Mouse (Mus musculus): ENCODE measurements at regions not wholly inside any gene's neighbourhood (a gene's known extent, or its start where the extent isn't known, plus 50 kb on each side); places are given as distances from the start of the nearest gene placed in this dataset.

DNA sequence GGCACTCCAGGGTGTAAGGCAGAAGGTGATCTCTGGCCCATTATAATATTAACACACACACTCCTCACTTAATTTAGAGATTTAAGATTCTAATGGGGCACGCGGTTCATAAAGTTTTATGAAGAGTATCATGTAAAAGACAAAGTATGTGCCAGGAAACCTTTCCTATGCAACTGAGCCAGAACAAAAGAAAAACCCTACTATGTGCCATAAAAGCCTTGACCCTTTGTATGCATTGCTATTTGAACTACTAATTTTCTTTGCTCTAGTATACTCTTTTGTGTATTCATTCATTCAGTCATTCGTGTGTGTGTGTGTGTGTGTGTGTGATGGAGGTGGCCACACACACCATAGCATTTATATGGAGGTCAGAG is 446.2 kb downstream of the Ptpru start:
- Histone ChIP-seq H3K4me2 (ENCODE audit: low read length) (no peak overlapping the region), H3K9me3 (ENCODE audit: control insufficient read depth, low read length) (no peaks in the 10 kb centered on the region), H3K36me3 (ENCODE audit: control insufficient read depth, insufficient read depth) (no peaks in the 10 kb centered on the region), H3K4me1 (replicated peaks; ENCODE audit: control insufficient read depth, insufficient read depth, low read length) (no peaks in the 10 kb centered on the region), H3K27ac (ENCODE audit: low read length) (no peak overlapping the region), H3K27me3 (replicated peaks; ENCODE audit: control insufficient read depth, insufficient read depth, low read length) (no peaks in the 10 kb centered on the region), H3K4me3 (replicated peaks; ENCODE audit: low read length) (no peak overlapping the region), H3K9ac (replicated peaks; ENCODE audit: low read depth, low read length) (no peak overlapping the region)
- 85% methylated on average over 3 of the region's 3 CpGs for WGBS
- no peak for ATAC-seq

DNA sequence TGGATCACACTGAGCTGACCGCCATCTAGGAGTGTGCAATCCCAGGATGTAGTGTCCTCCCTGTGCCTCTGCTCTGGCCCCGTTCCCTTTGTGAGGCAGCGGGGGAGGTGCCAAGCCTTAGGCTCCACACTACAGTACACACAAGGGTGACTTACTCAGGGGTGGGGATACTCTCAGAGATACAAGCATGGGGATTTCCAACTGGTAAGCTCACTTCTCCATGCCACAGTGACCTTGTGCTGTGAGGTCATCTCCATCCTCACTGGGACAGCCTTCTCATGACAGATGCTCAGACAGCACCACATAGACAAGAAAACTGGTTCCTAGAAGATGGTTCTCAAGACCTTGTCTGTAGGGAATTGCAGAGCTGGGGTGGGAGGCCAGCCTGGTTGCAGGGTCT is 445.6 kb downstream of the Ptpru start:
- Histone ChIP-seq H3K27ac (ENCODE audit: low read length) (no peak overlapping the region), H3K36me3 (ENCODE audit: control insufficient read depth, insufficient read depth) (no peaks in the 10 kb centered on the region), H3K9me3 (ENCODE audit: control insufficient read depth, low read length) (no peaks in the 10 kb centered on the region), H3K4me2 (ENCODE audit: low read length) (no peak overlapping the region), H3K4me3 (replicated peaks; ENCODE audit: low read length) (no peak overlapping the region), H3K27me3 (replicated peaks; ENCODE audit: control insufficient read depth, insufficient read depth, low read length) (no peaks in the 10 kb centered on the region), H3K4me1 (replicated peaks; ENCODE audit: control insufficient read depth, insufficient read depth, low read length) (no peaks in the 10 kb centered on the region), H3K9ac (replicated peaks; ENCODE audit: low read depth, low read length) (no peak overlapping the region)
- WGBS = 84% methylated on average over 3 of the region's 3 CpGs
- ATAC-seq = no peak

DNA sequence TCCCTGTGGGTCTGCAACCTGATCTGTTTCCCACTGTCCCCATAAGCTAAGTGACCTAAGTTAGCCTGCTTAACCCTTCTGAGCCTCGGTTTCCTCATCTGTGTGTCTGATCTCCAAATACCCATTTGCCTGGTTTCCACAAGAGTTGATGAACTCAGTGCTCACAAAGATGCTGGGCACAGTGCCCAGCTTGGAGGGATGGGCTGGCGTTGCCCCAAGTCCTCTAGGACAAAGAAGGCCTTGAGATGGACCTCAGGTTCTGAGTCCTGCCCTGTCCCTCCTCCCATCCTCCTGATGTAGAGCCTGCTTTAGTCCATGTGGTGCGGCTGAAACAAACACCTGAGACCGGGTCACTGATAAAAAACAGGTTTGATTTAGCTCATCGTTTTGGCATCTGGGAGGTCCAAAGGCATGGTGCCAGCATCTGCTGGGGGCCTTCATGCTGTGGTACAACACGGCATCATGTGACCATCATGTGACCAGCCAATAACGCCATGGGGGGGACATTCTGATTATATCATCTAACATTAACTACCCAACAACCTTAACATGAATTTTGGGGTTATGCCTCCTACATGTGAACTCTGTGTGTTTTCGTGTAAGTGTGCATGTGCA is 441.8 kb downstream of the Ptpru start:
- ATAC-seq = no peak
- 78% methylated on average over 8 of the region's 8 CpGs for WGBS
- H3K9me3 ChIP-seq (ENCODE audit: control insufficient read depth, low read length) = no peaks in the 10 kb centered on the region
- no peaks in the 10 kb centered on the region for H3K4me1 ChIP-seq (replicated peaks; ENCODE audit: control insufficient read depth, insufficient read depth, low read length)
- H3K4me2 ChIP-seq (ENCODE audit: low read length) = no peak overlapping the region
- no peak overlapping the region for H3K27ac ChIP-seq (ENCODE audit: low read length)
- H3K4me3 ChIP-seq (replicated peaks; ENCODE audit: low read length) = no peak overlapping the region
- H3K9ac ChIP-seq (replicated peaks; ENCODE audit: low read depth, low read length) = no peak overlapping the region
- H3K27me3 ChIP-seq (replicated peaks; ENCODE audit: control insufficient read depth, insufficient read depth, low read length) = no peaks in the 10 kb centered on the region
- no peaks in the 10 kb centered on the region for H3K36me3 ChIP-seq (ENCODE audit: control insufficient read depth, insufficient read depth)

DNA sequence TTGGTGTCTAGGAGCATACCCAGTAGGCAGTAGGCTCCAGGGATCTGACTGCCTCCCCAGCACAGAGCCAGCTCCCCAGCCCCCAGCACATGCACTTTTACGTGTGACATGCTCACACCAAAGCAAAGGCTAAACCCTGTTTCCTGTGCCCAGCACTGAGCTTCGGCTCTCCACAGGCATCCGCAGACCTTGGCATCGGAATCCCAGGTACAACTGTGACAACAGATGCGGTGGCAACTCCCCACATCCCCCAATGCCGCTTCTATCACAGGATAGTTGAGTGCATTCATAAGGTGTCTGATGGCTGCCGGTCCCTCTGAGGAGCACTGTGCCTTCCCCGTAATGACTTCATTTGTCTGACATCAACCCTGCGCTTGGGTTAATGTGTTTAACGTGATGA is 440.9 kb downstream of the Ptpru start:
- Histone ChIP-seq H3K4me3 (replicated peaks; ENCODE audit: low read length) (no peak overlapping the region), H3K4me1 (replicated peaks; ENCODE audit: control insufficient read depth, insufficient read depth, low read length) (no peaks in the 10 kb centered on the region), H3K27ac (ENCODE audit: low read length) (no peak overlapping the region), H3K9me3 (ENCODE audit: control insufficient read depth, low read length) (no peaks in the 10 kb centered on the region), H3K9ac (replicated peaks; ENCODE audit: low read depth, low read length) (no peak overlapping the region), H3K4me2 (ENCODE audit: low read length) (no peak overlapping the region), H3K27me3 (replicated peaks; ENCODE audit: control insufficient read depth, insufficient read depth, low read length) (no peaks in the 10 kb centered on the region), H3K36me3 (ENCODE audit: control insufficient read depth, insufficient read depth) (no peaks in the 10 kb centered on the region)
- WGBS = 84% methylated on average over 10 of the region's 10 CpGs
- no peak for ATAC-seq

DNA sequence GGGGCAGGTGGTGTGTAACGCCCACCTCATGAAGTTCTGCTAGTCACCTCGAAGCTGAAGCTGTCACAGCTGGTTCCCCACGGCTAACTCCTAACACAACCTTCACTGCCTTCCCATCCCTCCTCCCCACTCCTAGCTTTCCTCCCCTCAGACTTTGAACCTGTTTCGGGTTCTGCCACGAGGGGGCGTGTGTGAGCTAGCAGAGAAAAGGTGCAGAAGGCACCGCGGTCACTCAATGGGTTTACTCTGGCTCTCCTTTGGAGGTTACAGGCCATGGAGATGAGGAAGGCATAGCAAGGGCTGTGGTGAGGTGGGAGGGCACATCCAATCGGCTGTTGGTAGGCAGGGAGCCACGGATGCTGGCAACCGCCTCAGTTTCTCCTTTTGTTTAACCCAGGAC is 437.3 kb downstream of the Ptpru start:
- 22% methylated on average over 11 of the region's 11 CpGs for WGBS
- H3K9me3 ChIP-seq (ENCODE audit: control insufficient read depth, low read length) = no peaks in the 10 kb centered on the region
- no peaks in the 10 kb centered on the region for H3K27me3 ChIP-seq (replicated peaks; ENCODE audit: control insufficient read depth, insufficient read depth, low read length)
- H3K36me3 ChIP-seq (ENCODE audit: control insufficient read depth, insufficient read depth) = no peaks in the 10 kb centered on the region
- no peak overlapping the region for H3K27ac ChIP-seq (ENCODE audit: low read length)
- H3K4me3 ChIP-seq (replicated peaks; ENCODE audit: low read length) = no peak overlapping the region
- no peak overlapping the region for H3K9ac ChIP-seq (replicated peaks; ENCODE audit: low read depth, low read length)
- peaks cover 7% of the 10 kb centered on the region for H3K4me1 ChIP-seq (replicated peaks; ENCODE audit: control insufficient read depth, insufficient read depth, low read length)
- no peak overlapping the region for H3K4me2 ChIP-seq (ENCODE audit: low read length)
- ATAC-seq = no peak

DNA sequence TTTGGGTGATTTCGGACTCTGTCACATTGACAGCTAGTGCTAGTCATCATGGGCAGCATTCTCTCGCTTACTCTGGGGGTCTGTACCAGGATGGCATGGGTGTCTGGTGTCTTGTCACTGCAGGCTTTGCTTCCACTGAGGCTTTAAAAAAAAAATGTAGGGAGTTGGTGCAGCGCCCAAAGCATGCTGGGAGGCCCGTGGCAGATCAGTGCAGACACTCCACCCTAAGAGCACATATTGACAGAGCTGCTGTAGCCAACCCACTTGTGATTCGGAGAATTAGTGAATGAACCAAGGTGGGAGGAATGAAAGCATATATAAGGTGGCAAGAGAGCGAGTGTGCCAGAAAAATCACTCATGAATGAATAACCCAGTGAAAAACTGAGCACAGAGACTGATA is 436.8 kb downstream of the Ptpru start:
- H3K36me3 ChIP-seq (ENCODE audit: control insufficient read depth, insufficient read depth) = no peaks in the 10 kb centered on the region
- no peak overlapping the region for H3K4me2 ChIP-seq (ENCODE audit: low read length)
- H3K9ac ChIP-seq (replicated peaks; ENCODE audit: low read depth, low read length) = no peak overlapping the region
- no peak for ATAC-seq
- H3K4me3 ChIP-seq (replicated peaks; ENCODE audit: low read length) = no peak overlapping the region
- H3K9me3 ChIP-seq (ENCODE audit: control insufficient read depth, low read length) = no peaks in the 10 kb centered on the region
- WGBS = 83% methylated on average over 6 of the region's 6 CpGs
- no peaks in the 10 kb centered on the region for H3K27me3 ChIP-seq (replicated peaks; ENCODE audit: control insufficient read depth, insufficient read depth, low read length)
- no peak overlapping the region for H3K27ac ChIP-seq (ENCODE audit: low read length)
- H3K4me1 ChIP-seq (replicated peaks; ENCODE audit: control insufficient read depth, insufficient read depth, low read length) = peaks cover 12% of the 10 kb centered on the region

DNA sequence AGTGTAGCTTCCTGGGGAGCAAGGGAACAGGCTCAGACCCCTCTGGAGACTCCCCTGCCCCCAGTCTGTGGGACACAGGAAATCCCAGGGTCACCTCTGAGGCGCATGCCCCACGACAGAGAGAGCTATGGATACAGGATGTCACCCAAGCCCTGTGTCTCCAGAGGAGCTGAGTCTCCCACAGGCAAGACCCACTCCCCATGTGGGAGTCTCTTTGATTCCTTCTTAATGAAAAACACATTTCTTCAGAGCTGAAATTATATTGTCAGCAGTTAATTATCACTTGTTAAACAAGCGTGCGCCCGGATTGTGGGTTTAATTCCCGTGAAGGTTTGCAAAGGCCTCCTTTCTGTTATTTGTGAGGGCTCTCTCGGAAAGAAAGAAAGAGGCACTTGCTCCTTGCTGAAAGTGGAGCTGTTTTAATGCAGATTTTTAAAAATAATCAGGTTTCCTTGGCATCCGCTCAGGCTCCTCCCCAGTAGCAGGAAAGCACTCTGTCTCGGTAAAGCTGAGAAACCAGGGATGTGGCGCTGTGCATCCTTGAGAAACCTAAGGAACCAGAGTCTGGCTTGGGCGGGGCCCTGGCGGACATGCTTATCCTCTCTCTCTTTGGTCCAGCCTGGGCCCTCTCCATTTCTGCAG is 432.6 kb downstream of the Ptpru start:
- peaks cover 21% of the 10 kb centered on the region for H3K4me1 ChIP-seq (replicated peaks; ENCODE audit: control insufficient read depth, insufficient read depth, low read length)
- WGBS = 27% methylated on average over 12 of the region's 12 CpGs
- no peaks in the 10 kb centered on the region for H3K9me3 ChIP-seq (ENCODE audit: control insufficient read depth, low read length)
- peak; percentile 80 for ATAC-seq
- H3K4me3 ChIP-seq (replicated peaks; ENCODE audit: low read length) = no peak overlapping the region
- H3K27me3 ChIP-seq (replicated peaks; ENCODE audit: control insufficient read depth, insufficient read depth, low read length) = no peaks in the 10 kb centered on the region
- H3K9ac ChIP-seq (replicated peaks; ENCODE audit: low read depth, low read length) = 0 out of 2 replicates have a peak overlapping the region, but pooled peaks have one; percentile 17
- peak overlapping the region; percentile 84 for H3K27ac ChIP-seq (ENCODE audit: low read length)
- no peak overlapping the region for H3K4me2 ChIP-seq (ENCODE audit: low read length)
- H3K36me3 ChIP-seq (ENCODE audit: control insufficient read depth, insufficient read depth) = no peaks in the 10 kb centered on the region

DNA sequence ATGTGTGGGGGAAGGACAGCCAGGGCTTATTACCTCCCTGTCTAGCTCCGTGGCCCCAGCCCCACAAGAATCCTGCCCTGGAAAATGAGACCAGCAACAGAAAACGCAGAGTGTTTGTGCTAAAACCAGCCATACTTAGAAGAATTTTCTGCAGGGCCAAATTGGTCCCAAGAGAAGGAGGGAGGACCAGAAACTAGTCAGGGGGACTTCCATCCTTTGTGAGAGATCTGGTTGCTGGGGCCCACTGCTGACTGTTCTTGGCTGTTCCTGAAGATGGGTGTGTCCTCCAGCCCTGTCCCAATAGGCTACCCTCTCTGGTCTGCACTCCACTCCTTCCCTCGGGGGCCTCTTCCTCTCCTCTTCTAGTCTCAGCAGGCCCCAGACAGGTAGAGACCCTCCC is 430.6 kb downstream of the Ptpru start:
- ATAC-seq = no peak

DNA sequence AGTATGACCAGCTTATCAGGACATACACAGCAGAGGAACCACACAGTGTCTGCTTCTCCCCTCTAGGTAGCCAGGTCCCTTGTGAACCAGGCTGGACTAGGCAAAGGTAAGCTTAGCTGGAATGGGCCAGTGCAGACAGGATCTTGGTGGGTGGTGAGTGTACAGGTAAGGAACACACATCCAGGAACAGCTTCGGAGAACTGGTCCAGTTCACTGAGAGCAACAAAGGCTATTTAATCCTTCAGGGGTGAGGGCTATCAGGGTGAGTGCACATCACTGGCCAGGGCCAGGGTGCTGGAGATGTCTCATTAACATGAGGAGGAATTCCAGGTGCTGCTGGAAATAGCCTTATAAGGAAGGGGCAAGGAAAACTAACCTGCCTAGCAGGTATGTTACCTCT is 429.4 kb downstream of the Ptpru start:
- H3K36me3 ChIP-seq (ENCODE audit: control insufficient read depth, insufficient read depth) = no peaks in the 10 kb centered on the region
- H3K27me3 ChIP-seq (replicated peaks; ENCODE audit: control insufficient read depth, insufficient read depth, low read length) = no peaks in the 10 kb centered on the region
- WGBS = 92% methylated on average over 1 of the region's 1 CpGs
- H3K27ac ChIP-seq (ENCODE audit: low read length) = no peak overlapping the region
- peaks cover 30% of the 10 kb centered on the region for H3K4me1 ChIP-seq (replicated peaks; ENCODE audit: control insufficient read depth, insufficient read depth, low read length)
- no peak overlapping the region for H3K4me3 ChIP-seq (replicated peaks; ENCODE audit: low read length)
- H3K4me2 ChIP-seq (ENCODE audit: low read length) = no peak overlapping the region
- no peaks in the 10 kb centered on the region for H3K9me3 ChIP-seq (ENCODE audit: control insufficient read depth, low read length)
- no peak overlapping the region for H3K9ac ChIP-seq (replicated peaks; ENCODE audit: low read depth, low read length)
- ATAC-seq = no peak

More for the DNA sequence above, 430.6 kb downstream of the Ptpru start:
- WGBS = 49% methylated on average over 3 of the region's 3 CpGs
- Histone ChIP-seq H3K9ac (replicated peaks; ENCODE audit: low read depth, low read length) (no peak overlapping the region), H3K9me3 (ENCODE audit: control insufficient read depth, low read length) (no peaks in the 10 kb centered on the region), H3K4me2 (ENCODE audit: low read length) (no peak overlapping the region), H3K4me1 (replicated peaks; ENCODE audit: control insufficient read depth, insufficient read depth, low read length) (peaks cover 30% of the 10 kb centered on the region), H3K27ac (ENCODE audit: low read length) (no peak overlapping the region), H3K4me3 (replicated peaks; ENCODE audit: low read length) (no peak overlapping the region), H3K36me3 (ENCODE audit: control insufficient read depth, insufficient read depth) (no peaks in the 10 kb centered on the region), H3K27me3 (replicated peaks; ENCODE audit: control insufficient read depth, insufficient read depth, low read length) (no peaks in the 10 kb centered on the region)

DNA sequence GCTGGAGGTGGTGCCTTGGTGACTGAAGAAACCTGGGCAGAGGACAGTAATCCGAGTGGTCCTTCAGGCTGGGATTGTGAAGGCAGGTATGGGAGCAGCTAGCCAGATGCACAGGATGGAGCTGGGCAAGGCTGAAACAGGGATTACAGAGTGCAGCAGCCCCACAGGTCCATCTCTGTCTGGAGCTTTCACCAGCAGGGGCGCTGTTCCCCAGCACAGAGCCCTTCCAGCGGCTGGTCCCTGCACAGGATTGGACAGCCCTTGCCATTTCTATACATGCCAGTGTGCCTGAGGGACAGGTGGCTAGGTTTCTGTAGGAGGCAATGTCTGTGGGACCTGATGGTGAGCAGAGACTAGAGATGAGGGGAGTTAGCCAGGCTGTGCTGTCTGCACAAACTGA is 428.3 kb downstream of the Ptpru start:
- H3K4me3 ChIP-seq (replicated peaks; ENCODE audit: low read length) = no peak overlapping the region
- peaks cover 30% of the 10 kb centered on the region for H3K4me1 ChIP-seq (replicated peaks; ENCODE audit: control insufficient read depth, insufficient read depth, low read length)
- no peak overlapping the region for H3K9ac ChIP-seq (replicated peaks; ENCODE audit: low read depth, low read length)
- H3K9me3 ChIP-seq (ENCODE audit: control insufficient read depth, low read length) = no peaks in the 10 kb centered on the region
- H3K27me3 ChIP-seq (replicated peaks; ENCODE audit: control insufficient read depth, insufficient read depth, low read length) = no peaks in the 10 kb centered on the region
- H3K4me2 ChIP-seq (ENCODE audit: low read length) = no peak overlapping the region
- ATAC-seq = no peak
- H3K36me3 ChIP-seq (ENCODE audit: control insufficient read depth, insufficient read depth) = no peaks in the 10 kb centered on the region
- 24% methylated on average over 3 of the region's 3 CpGs for WGBS
- no peak overlapping the region for H3K27ac ChIP-seq (ENCODE audit: low read length)
